Mouse (Mus musculus) mesoderm, embryonic 11.5 days (tissue): ENCODE measurements at regions not wholly inside any gene's neighbourhood (a gene's known extent, or its start where the extent isn't known, plus 50 kb on each side); places are given as distances from the start of the nearest gene placed in this dataset.

ENCODE experiments used
- DNase-seq: peaks from one replicate; pipeline ENCODE4 v3.0.0-alpha.2; 2012; ENCODE audit warnings: low read depth, low spot score

DNA sequence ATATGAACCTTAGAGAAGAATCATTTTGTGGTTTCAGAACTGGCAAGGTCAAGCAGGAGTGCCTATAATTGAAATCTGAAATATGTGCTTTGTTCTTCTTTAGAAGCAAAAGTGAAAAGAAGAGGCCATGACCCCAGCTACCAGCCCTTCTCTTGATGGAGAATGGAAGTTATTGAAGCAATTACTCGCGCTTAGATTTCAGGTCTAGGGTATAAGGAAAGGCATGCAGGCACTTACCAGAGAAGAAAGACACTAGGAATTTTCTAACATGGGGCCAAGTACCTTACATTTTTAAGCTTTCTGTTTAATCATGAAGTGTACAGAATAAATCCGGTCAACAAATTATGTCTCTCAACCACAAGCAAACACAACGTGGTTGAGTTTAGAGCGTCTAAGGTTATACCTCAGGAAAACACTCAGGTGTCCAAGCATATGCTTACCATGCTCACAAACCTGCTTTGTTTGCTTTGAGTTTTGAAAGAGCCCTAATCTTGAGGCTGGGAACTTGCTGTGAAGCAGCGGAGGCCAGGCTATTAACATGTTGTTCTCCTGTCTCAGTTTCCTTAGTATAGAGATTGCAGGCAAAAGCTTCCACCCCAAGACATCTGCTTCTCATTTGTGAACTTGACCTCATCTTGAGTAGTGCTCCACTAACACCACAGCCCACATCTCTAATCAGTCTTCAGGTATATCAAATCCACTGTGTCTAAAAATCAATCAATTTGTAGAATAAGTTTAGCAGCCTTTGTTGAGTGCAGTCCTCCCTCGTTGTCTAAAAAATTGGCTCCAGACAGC lies 251.4 kb upstream of the C9orf72 start:
- peak; percentile 58 for DNase-seq

DNA sequence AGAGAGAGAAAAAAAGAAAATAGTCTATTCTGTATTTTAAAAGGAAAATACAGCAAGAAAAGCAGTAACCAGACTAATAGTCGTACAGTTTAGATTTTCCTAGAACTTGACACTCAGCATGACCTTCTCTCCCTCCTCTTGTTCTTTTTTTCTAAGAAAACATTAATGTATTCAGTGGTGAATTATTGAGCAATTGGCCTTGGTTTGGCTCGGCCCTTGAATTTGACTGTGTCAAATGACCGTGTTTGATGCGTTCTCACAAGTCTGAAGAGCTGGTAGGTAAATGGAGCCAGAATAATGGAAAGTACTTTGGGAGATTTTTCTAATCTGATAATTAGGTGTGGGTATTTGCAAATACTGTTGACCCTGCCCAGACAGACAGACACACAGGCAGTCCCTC lies 248.0 kb upstream of the C9orf72 start:
- DNase-seq: peak; percentile 3
